Mouse (Mus musculus) layer of hippocampus, postnatal 14 days (tissue): Measurements from ENCODE around the gene Rassf1. TPM values are rescaled to one million over a fixed set of nuclear protein-coding genes. Genes with fewer than 3 reads are reported as not detected.

Experiments
- DNase-seq, 2 experiments: peaks; one replicate each; pipeline ENCODE4 v3.0.0; 2021 to 2022; ENCODE audit warnings: low spot score in 2 of 2, mixed read lengths in 1 of 2
- total RNA-seq, 2 experiments: library from RNA; stranded (reverse); gene quantifications; 2 replicates each; pipeline ENCODE4 v1.2.3; 2021

Gene Rassf1
- total RNA-seq, 2 experiments from 2014 or later: 14.5 to 16.0 TPM

DNA sequence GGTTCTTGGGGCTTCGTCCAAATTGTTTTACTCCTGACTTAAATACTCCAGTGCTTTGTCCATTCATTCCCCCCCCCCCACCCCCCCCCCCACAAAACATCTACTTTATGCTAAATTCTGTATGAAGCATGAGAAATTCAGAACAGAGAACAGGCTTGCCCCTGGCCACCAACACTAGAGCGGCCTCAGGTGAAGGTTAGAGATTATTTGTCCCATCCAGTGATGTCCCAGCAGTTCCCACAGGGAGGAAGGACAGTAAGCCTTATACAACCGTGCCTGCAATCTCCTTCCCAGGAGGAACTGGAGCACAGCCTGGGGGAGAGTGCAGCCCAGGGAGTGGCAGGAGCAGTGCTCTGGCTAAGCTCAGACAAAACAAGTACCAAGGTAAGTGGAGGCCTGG lies 27.2 kb downstream of the Rassf1 start, which contains the start of gene Naa80:
Gene Naa80 (plus strand): TSS at position 301 of the 400 bp plus-strand sequence.
- DNase-seq: no peak

DNA sequence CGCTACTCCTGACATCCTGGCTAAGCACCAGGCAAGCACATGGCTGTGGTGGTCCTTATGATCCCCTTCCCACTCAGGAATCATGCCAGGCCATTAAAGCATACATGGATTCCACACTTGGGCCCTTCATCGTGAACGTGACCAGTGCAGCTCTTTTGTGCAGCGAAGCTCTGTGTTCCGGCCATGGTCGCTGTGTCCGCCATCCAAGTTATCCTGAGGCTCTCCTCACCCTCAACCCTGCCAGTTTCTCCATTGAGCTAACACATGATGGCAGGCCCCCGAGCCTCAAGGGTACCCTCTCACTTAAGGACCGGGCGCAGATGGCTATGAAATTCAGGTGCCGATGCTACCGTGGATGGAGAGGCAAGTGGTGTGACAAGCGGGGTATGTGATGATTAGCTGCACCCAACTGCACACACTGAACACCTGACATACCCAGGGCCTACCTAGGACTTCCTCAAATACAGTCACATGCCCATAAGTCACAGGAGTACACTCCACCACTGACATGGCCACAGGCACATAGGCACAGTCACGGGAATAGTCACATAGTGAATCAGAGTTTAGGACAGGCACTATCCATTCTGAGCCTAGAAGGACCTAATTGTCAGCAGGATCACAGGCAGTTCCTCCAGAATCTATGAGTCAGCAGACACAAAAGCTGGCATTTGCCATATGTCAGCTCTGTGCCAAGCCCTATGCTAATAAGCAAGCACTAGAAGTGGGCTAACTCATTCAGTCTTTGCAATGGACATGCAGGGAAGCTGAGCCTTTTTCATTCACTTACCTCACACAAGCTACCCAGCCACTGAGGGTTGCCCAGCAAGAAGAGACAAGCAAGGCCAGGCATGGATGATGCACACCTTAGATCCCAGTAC lies 27.9 kb downstream of the Rassf1 start:
- DNase-seq: no peak

DNA sequence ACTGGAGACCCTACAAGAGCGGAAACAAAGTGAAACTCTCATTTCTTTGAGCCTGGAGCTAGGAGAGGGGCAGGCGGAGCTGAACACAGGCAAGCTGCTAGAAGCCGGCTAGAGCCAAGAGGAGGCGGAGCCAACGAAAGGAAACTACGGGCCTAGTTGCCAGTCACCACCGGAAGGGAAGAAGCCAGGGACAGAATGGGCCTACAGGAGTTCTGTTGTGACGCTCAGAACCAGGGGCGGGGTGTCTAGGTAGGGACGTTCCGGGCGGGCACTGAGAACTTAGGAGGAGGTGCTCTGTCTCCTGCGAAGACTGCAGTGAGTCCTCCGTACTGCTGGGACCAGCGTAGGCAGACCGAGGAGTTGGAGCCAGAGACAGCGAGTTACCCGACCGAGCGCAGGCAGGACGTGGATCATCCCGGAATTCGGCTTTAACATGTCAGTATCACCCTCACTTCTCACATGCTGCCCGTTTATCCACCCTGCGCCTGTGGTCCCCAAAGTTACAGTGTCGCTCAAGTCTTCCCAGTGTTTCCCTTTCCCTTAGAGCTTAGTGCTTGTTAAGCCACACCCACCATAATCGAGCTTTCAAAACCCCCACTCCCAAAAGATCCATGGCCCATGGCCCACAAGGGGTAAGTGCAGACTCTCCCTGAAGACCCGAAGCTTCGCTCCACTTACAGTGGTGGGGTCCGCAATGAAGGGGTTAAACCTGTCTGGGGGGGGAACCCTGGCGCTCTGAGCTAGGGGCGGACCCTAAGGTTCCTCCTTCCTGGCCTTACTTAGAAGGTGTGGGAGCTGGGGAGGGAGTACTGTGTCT lies 29.4 kb downstream of the Rassf1 start, which contains the start of gene Hyal3:
Gene Hyal3 (plus strand): TSS at position 318 of the 817 bp plus-strand sequence.
- DNase-seq: peak; percentile 84 to 92

DNA sequence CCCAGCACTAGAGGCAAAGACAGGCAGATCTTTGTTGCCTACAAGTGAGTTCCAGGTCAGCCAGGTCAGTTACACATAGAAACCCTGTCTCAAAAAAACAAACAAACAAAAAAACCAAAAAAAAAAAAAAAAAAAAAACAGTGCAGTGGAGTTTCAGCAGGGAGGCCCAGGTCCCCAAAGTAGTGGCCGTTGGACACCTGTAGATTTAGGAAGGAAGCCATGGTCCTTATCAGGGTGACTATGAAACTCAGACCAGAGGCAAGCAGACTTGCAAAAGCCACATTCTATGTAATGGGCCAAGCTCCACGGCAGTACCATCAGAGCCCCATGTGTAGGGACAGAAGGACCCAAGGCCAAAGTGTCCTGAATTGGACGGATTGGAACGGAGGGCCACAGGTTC lies 30.2 kb downstream of the Rassf1 start:
- no peak for DNase-seq

DNA sequence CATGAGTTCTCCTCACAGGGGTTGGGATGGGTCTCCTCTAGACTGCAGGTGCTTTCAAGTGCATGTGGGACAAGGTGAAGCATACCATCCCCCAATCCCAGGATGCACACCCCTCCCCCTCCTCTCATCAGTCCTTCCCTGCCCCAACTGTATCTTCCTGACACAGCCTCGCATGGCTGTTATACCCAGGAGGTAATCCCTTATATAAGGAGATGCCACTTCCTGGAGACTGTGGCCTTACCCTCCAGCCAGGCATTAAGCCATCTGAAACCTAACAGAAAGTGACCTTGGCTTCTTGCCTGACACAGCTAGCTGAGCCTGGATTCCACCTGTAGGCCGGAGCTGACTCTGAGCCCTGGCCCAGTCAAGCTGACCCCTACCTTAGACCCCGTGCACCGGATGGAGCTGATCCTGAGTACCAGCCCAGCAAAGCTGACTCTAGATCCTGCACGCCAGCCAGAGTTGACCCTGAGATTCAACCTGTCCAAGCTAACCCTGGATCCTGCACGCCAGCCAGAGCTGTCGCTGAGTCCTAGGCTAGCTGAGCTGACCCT lies 31.2 kb downstream of the Rassf1 start:
- no peak for DNase-seq

DNA sequence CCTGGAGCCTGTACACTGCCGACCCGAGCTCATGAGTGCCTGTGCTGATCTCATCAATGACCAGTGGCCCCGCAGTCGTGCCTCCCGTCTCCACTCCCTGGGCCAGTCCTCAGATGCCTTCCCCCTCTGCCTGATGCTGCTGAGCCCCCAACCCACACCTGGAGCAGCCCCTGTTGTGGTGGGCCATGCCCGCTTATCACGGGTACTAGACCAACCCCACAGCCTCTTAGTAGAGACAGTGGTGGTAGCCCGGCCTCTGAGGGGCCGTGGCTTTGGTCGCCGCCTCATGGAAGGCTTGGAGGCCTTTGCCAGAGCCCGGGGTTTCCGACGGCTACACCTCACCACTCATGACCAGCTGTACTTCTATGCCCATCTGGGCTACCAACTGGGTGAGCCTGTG lies 31.8 kb downstream of the Rassf1 start:
- no peak for DNase-seq

DNA sequence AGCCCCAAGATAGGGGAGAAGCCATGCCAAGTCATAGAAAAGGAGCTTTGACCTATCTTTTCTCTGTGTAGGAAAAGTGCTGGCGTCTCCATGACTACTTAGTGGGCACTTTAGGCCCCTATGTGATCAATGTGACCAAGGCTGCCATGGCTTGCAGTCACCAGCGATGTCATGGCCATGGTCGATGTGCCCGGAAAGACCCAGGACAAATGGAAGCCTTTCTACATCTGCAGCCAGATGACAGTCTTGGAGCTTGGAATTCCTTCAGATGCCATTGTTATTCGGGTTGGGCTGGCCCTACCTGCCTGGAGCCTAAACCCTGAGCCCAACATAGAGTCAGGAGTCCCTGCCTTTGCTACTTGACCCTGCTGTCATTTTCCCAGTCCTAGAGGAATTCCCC lies 35.1 kb downstream of the Rassf1 start:
- DNase-seq: no peak

DNA sequence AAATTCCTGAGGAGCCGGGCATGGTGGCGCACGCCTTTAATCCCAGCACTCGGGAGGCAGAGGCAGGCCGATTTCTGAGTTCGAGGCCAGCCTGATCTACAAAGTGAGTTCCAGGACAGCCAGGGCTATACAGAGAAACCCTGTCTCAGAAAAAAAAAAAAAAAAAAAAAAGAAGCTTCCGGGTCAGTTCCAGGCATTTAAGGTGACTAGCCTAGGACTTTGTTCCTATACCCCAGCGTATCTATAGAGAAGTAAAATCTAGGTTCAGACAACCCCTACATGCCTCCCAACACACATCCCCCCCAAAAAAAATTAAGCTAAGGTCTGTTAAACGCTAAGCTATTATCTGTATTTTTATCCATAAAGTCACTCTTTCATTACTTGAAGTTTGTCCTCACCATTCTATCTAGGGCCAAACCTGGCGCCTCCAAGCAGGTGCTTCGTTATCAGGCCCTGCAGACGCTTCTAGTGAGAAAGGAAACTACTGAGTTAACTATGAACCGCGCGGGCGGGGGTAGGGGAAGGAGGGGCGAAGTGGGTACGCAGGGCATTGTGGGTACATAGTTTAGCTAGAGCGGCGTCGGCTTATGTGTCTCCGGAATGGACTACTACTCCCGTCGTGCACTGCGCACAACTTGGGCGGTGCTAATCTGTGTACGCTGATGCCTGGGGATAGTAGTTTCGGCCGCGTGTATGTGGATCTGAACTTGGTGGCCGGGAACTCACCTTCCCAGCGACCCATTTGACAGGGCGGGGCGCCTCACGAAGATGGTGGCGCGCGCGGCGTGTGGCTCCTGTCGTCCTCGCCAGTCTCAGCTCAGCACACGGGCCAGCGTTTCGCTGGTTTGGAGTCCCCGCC lies 35.8 kb downstream of the Rassf1 start, which contains the start of gene Ifrd2:
Gene Ifrd2 (plus strand): TSS at position 669 of the 859 bp plus-strand sequence.
- DNase-seq: peak; percentile 91 to 99

DNA sequence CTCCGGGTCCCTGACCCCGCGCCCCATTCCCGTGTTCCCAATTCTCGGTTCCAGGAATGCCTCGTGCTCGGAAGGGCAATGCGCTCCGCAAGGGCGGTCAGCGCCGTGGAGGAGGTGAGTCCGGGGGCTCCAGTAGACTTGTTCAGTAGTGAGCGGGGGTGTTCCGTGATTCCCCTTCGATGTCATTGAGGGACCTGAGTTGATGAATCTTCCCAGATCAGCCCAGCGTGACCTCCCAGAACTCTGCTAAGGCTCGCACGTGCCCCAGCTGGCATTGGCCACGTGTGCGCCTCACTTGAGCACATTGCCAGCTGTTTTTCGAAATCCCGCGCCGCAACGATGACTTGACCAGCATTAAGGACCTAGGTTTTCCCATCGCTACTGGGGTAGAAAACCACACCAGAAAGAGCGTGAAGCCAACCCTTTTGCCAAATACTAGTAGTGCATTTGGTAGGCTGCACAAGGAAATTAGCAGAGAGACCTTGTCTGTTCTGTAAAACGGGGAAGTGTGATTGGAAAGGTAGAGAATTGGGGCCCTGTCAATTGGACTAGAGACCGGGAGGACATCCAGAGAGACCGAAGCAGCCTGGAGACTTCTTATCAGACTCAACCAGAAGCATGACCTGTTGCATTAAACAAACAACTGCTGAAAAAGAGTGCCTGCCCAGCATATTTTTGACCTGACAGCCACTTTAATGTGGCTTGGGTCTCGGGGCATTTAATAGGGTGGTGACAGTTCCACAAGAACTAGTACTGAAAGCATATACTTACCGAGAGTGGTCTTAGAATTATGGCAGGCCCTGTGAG lies 36.7 kb downstream of the Rassf1 start:
- DNase-seq: no peak

DNA sequence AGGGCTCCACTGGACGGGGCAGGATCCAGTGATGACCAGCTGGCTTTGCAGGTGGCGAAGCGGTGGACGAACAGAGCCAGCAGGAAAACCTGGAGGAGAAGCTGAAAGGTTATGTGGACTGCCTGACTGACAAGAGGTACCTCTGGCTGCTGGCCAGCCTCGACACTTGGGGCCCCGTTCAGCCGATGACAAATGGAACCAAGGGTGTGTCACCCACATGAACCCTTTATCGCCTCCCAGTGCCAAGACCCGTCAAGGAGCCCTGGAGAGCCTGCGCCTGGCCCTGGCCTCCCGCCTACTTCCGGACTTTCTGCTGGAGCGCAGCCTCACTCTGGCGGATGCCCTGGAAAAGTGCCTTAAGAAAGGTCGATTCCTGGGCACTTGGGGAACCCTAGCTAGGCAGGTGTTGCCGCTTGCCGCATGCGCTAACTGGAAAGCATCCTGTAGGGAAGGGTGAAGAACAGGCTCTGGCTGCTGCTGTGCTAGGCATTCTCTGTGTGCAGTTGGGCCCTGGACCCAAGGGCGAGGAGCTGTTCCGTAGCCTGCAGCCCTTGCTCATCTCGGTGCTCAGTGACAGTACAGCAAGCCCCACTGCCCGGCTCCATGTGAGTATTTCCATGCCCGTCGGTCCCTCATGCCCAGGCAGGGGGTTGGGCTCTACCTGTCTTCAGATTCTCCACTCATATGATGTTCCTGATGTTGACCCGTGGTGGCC lies 38.9 kb downstream of the Rassf1 start:
- DNase-seq: no peak

DNA sequence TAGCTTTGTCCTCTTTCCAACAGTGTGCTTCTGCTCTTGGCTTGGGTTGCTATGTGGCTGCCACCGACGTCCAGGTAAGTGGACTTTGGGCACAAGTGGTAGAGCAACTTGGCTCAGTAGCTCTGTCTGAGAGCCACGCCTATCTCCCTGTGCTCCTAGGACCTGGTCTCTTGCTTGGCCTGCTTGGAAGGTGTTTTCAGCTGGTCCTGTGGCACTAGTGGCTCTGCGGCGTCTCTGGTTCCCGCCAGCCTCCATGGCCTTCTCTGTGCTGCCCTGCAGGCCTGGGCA lies 39.4 kb downstream of the Rassf1 start:
- DNase-seq: no peak

DNA sequence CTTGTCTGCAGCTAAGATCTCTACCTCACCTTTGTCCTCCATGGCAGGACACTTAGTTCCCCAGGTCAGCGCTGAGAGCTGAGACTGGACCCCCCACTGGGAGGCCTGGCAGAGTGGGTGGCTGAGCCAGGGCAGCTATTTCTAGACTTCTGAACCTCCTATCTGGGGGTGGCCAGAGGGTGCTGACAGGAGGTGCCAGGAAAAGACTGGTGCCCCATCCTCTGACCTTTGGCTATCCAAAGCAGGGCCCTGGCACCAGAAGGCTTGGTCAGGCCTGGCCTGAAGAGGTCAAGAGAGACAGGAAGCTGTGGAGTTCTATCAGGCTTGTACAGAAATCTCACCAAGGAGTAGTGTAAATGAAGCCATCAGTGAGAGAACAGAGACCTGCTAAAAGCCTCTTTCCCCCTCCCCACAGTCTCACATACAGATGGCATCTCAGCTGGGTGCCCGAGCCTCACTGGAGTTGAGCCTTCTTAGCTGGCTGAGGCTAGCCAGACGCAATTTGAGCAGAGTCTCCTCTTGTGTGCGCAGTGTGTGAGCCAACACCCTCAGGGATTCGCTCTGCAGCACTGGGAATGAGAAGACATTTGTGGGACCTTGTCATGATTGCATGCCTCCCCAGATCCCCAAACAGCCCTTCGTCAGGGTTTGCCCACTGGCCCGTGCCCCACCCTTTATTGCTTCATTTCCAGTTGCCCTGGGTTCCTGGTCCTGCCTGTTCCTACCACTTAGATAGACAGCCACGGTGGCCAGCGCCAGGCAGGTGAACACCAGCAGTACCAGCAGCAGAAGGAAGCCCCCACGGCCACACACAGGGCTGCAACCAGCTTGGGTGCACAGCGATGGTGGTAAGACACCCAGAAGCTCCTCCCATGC lies 42.0 kb downstream of the Rassf1 start:
- DNase-seq: no peak

DNA sequence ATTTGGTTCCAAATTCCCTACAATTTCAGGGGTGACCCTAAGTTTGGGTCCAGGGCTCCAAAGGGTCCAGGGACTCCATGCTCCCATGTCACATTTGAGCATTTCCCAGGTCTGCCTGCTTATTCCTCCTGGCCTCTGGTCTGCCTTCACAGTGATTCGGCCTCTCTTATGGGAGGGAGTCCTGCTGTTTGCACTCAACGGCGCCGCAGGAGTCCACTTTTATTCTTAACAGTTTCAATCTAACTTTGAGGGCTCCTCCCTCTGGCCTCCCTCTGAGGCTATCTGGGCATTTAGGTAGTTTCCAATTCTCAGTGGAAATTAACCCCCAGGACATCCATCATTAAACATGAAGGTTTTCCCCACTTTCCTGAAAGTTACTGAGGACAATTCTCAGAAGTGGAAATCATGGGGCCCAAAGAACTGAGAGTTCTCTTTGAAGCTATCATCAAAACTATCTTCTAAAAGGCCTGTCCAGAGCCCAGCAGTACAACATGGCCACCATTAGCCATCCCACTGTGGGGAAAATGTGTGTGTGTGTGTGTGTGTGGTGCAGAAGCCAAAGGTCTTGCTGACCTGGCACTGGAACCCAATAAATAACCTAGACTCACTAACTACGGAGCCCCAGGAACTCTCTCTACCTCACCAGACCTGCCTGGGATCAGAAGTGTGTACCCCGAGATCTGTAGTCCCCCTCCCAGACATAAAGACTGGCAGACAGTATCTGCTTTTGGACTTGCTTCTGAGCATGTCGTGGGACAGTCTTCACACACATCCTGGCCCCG lies 43.1 kb downstream of the Rassf1 start:
- DNase-seq: no peak

DNA sequence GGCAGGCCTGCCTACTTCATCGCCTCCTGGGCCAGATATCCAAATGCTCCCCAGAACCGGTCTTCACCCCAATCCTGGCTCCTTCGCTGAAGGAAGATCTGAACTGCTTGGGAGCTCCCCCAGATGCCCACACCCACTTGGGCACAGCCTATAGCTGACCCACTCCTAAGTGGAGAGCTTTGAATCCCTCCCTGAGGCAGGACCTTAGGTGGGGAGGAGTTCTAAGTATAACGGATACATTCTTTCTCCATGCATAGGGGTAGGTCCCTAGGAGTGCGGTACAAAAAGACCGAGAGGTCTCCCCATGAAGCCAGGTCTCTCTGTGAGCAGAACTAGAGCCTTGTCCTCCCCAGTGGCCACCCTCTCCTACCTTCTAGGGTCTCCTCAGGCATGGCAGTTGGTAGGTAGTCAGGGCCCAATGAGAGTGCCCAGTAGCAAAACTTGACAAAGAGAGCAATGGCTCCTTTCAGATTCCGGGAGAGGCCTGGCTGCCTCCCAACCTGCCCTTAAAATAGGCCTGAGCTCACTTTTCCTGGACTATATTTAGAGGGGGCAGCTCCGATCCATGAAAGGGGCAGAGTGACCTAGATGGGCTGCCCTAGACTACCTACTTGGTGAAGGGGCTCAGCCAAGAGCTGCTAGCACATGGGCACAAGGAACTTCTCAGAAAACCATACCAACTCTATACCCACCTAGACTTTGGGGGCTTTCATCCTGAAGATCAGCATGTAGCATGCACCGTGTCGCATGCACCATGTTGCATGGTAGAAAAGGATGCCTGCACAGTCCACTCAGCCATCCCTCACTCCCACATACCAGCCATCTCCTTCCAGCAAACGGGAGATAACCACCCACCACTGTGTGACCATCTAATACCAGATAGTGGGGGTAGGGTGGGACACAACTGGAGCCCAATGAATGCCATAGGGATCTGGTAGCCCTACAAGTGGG lies 45.5 kb downstream of the Rassf1 start:
- no peak for DNase-seq

DNA sequence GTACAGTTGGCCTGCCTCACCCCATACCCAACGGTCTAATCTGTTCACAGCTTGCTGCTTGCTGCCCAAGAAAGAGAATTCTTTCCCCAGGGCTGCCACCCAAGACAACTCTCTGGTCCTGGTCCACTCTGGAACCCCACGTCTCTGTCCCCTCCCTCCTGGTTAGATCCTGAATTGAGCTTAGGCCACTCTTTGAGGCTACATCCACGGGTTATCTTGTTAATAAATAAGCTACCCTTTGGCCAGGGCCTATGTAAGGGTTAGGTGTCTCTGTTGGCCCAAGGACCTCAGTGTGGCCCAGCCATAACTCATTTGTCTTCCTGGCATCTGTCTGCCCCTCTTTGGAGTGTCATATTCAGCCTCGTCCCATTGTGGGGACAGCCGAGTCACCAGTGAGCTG lies 47.0 kb downstream of the Rassf1 start:
- no peak for DNase-seq

DNA sequence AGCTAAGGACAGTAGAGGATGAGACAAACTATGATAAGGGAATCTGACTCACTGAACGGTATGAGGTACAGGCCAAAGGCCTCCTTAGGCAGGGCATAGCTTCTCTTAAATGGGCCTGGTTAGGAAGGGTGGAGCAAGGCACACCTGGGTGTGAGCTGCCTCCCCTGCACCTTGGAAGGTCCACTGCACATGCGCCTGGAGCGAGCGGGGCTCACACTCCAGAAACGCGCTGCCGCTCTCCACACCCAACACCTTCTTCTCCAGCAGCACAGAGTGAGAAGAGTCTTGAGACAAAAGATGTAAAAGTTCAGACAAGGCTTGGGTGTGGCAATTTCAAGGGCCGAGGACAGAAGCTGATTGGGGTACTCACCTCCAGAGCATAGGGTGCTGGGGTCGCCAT lies 48.1 kb downstream of the Rassf1 start:
- DNase-seq: no peak

DNA sequence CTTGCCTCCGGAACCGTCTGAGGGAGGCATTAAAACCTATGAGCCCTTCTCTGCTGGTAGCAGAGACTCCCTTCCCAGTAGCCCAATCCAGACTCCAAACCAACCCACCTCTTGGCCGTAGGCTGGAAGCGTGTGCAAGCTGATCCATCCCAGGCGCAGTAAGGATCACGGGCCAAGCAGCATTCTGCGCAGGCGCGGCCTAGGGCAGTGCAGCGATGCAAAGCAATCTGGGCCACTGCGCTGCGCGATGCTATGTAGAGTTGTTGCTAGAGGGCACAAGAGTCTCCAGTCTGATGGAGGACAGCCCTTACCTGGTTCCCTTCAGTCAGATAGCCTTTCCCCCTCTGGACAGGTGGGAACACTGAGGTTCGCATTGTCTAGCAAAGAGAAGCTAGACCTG lies 48.5 kb downstream of the Rassf1 start:
- no peak for DNase-seq
